Mouse (Mus musculus): ENCODE results near the gene Dnajb4. TPM values are rescaled to one million over a fixed set of nuclear protein-coding genes. Genes with fewer than 3 reads are reported as not detected.

Gene Dnajb4
- 10 to 100 TPM; 43.6 to 59.1 TPM for total RNA-seq (2023)

DNA sequence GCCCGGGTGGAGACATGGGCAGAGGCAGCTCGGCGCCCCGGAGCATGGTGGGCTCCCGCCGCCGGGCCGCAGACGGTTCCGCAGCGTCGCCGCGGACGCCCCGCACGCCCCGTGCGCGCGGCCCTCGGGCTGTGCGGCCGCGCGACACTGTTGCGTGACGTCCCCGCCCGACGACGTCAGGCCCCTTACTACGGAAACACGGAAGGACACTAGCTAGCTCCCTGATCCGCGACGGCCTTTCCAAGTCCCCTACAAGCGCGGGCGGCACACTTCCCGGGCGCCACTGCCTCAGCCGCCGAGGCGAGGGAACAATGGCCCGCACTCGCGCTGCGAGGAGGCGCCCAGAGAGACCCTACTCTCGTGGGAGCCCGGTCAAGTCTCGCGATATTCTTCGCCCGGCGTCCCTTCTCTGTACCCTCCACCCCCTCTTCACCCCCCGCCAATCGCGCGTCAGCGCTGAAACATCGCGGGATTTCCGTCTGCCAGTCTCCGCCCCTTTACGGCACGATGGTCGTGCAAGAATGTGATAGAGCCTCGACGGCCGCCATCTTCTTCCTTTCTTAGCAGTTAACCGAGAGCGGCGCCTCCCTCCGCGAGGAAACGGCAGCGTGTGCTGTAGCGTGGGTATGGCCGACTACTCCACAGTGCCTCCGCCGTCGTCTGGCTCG is at the start of gene Dnajb4, which contains the start of gene Fubp1:
Dnajb4 (minus strand) TSS at position 336 of the 668 bp plus-strand sequence.
Fubp1 (plus strand) TSS at position 456 of the 668 bp plus-strand sequence.

DNA sequence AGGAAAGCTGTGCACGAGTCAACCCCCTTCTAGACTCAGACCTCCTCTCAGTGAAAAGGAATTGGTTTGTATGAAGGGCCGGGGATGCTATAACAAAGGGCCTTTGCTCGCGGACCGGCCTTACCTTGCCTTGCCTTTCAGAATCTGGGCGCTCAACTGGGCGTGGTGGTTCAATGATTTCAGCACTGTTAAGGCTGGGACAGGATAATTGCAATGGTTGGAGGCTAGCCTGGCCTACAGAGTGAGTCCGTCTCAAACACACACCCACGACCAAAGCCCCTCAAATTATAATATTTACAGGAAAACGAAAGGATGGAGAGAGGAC is 44.0 kb downstream of the Dnajb4 start, which contains the start of gene Gipc2:
Gipc2 (minus strand) TSS at position 132 of the 325 bp plus-strand sequence.

Other genes with a start within 250 kb of the Dnajb4 start
- gene Gipc2, start 44.1 kb downstream of the Dnajb4 start, total RNA-seq (2023) = not detected
- gene Fubp1, start 120 bp upstream of the Dnajb4 start, total RNA-seq (2023) = 100 to 1,000 TPM; 253 to 263 TPM
- gene Nexn, start 56.0 kb upstream of the Dnajb4 start, total RNA-seq (2023) = not detected
- 10 to 100 TPM; 27.4 to 32.4 TPM for gene Miga1, start 130.1 kb upstream of the Dnajb4 start, total RNA-seq (2023)
- gene Usp33, start 136.2 kb upstream of the Dnajb4 start, total RNA-seq (2023) = 10 to 100 TPM; 65.6 to 72.6 TPM
- 10 to 100 TPM; 56.7 to 63.9 TPM for gene Zzz3, start 185.2 kb upstream of the Dnajb4 start, total RNA-seq (2023)

All from B cell, adult 67 days (primary cell).